Mouse (Mus musculus): ENCODE measurements around the gene Sipa1l2.

Sipa1l2 gene

GRCm38 (mm10) chr8:125510861-125511668 lies 58.5 kb downstream of the Sipa1l2 start:
- POLR2A ChIA-PET, result interaction anchor here in 2 of 4 experiments (0.6 to 1.3 kb wide), 12 partner anchors 8 to 743 kb away, joined by 3 to 5 read pairs (median 3); no protein-coding TSS in a partner anchor
- CTCF ChIA-PET, result interaction anchor here in 3 of 4 experiments (0.5 to 0.7 kb wide), 3 partner anchors 13 to 1174 kb away, joined by 3 to 6 read pairs (median 3); no protein-coding TSS in a partner anchor

GRCm38 (mm10) chr8:125509776-125510175 lies 59.8 kb downstream of the Sipa1l2 start:
- ChIA-PET POLR2A (interaction anchor here in 2 of 4 experiments (0.5 to 3.7 kb wide), 4 partner anchors 10 to 47 kb away, joined by 3 to 11 read pairs (median 3); no protein-coding TSS in a partner anchor), CTCF (interaction anchor here in 1 of 4 experiments (0.5 kb wide), 1 partner anchor 872 kb away, joined by 3 read pairs; no protein-coding TSS in a partner anchor)

GRCm38 (mm10) chr8:125509175-125509574 lies 60.4 kb downstream of the Sipa1l2 start:
- ChIA-PET POLR2A (interaction anchor here in 1 of 4 experiments (3.4 to 3.7 kb wide), 2 partner anchors 10 to 30 kb away, joined by 11 to 12 read pairs; no protein-coding TSS in a partner anchor), CTCF (no interaction called here)

- ChIA-PET CTCF (no interaction called here), POLR2A (interaction anchor here (0.7 to 3.7 kb wide), 8 partner anchors 9 to 319 kb away, joined by 3 to 12 read pairs (median 5); no protein-coding TSS in a partner anchor)
Observed at GRCm38 (mm10) chr8:125507291-125507690, 62.3 kb downstream of the Sipa1l2 start.

- POLR2A ChIA-PET, result no interaction called here
Observed at GRCm38 (mm10) chr8:125504605-125505257, 64.9 kb downstream of the Sipa1l2 start.

GRCm38 (mm10) chr8:125503808-125504207 lies 65.8 kb downstream of the Sipa1l2 start:
- ChIA-PET CTCF (no interaction called here), POLR2A (interaction anchor here in 2 of 4 experiments (1.0 to 1.3 kb wide), 2 partner anchors 8 to 24 kb away, joined by 3 read pairs; no protein-coding TSS in a partner anchor)

More at GRCm38 (mm10) chr8:125504605-125505257, 64.9 kb downstream of the Sipa1l2 start:
- CTCF ChIA-PET, result no interaction called here

GRCm38 (mm10) chr8:125502828-125503227 lies 66.8 kb downstream of the Sipa1l2 start:
- ChIA-PET CTCF (no interaction called here), POLR2A (interaction anchor here in 2 of 4 experiments (0.6 to 1.3 kb wide), 3 partner anchors 9 to 24 kb away, joined by 3 read pairs; no protein-coding TSS in a partner anchor)

GRCm38 (mm10) chr8:125500005-125500404 lies 69.6 kb downstream of the Sipa1l2 start:
- ChIA-PET CTCF (no interaction called here), POLR2A (interaction anchor here in 2 of 4 experiments (0.9 to 1.2 kb wide), 2 partner anchors 14 to 21 kb away, joined by 3 read pairs; no protein-coding TSS in a partner anchor)

GRCm38 (mm10) chr8:125498508-125498907 lies 71.1 kb downstream of the Sipa1l2 start:
- ChIA-PET CTCF (interaction anchor here in 3 of 4 experiments (0.5 to 0.9 kb wide), 4 partner anchors 43 to 800 kb away, joined by 3 to 10 read pairs (median 3); partner anchors contain the start of gene Slc35f3 (in 1 of the 3)), POLR2A (interaction anchor here in 2 of 4 experiments (0.7 to 2.9 kb wide), 9 partner anchors 9 to 170 kb away, joined by 3 to 13 read pairs (median 4); no protein-coding TSS in a partner anchor)

GRCm38 (mm10) chr8:125495545-125495944 lies 74.1 kb downstream of the Sipa1l2 start:
- CTCF ChIA-PET, result no interaction called here
- POLR2A ChIA-PET, result interaction anchor here in 2 of 4 experiments (1.3 to 3.8 kb wide), 6 partner anchors 10 to 16 kb away, joined by 4 to 10 read pairs (median 6); no protein-coding TSS in a partner anchor

- ChIA-PET CTCF (no interaction called here), POLR2A (interaction anchor here in 1 of 4 experiments (2.7 to 3.8 kb wide), 2 partner anchors 8 to 13 kb away, joined by 8 to 10 read pairs; no protein-coding TSS in a partner anchor)
Observed at GRCm38 (mm10) chr8:125493254-125493815, 76.3 kb downstream of the Sipa1l2 start.

- ChIA-PET POLR2A (interaction anchor here in 2 of 4 experiments (0.5 to 3.8 kb wide), 3 partner anchors 12 to 42 kb away, joined by 3 to 10 read pairs (median 5); no protein-coding TSS in a partner anchor), CTCF (no interaction called here)
Observed at GRCm38 (mm10) chr8:125492416-125492815, 77.2 kb downstream of the Sipa1l2 start.

- CTCF ChIA-PET, result interaction anchor here in 2 of 4 experiments (0.8 to 1.0 kb wide), 2 partner anchors 13 to 377 kb away, joined by 3 read pairs; no protein-coding TSS in a partner anchor
- POLR2A ChIA-PET, result interaction anchor here in 2 of 4 experiments (0.6 to 3.4 kb wide), 10 partner anchors 9 to 371 kb away, joined by 3 to 22 read pairs (median 3); partner anchors contain the start of gene Sipa1l2 (in 1 of the 2)
Observed at GRCm38 (mm10) chr8:125488747-125489146, 80.9 kb downstream of the Sipa1l2 start.

GRCm38 (mm10) chr8:125485715-125486114 lies 83.9 kb downstream of the Sipa1l2 start:
- CTCF ChIA-PET, result interaction anchor here in 1 of 4 experiments (0.7 kb wide), 1 partner anchor 247 kb away, joined by 3 read pairs; no protein-coding TSS in a partner anchor
- POLR2A ChIA-PET, result interaction anchor here in 2 of 4 experiments (0.8 to 2.7 kb wide), 17 partner anchors 9 to 164 kb away, joined by 3 to 12 read pairs (median 3); partner anchors contain the start of gene Sipa1l2 (in 1 of the 2)

GRCm38 (mm10) chr8:125484530-125485196 lies 84.9 kb downstream of the Sipa1l2 start:
- ChIA-PET CTCF (interaction anchor here in 1 of 4 experiments (1.1 kb wide), 1 partner anchor 235 kb away, joined by 3 read pairs; no protein-coding TSS in a partner anchor), POLR2A (interaction anchor here in 2 of 4 experiments (0.8 to 2.8 kb wide), 14 partner anchors 9 to 157 kb away, joined by 3 to 14 read pairs (median 5); partner anchors contain the start of gene Sipa1l2 (in 1 of the 2))

GRCm38 (mm10) chr8:125482491-125483096 lies 87.0 kb downstream of the Sipa1l2 start:
- ChIA-PET CTCF (no interaction called here), POLR2A (interaction anchor here in 3 of 4 experiments (0.9 to 4.3 kb wide), 15 partner anchors 10 to 218 kb away, joined by 3 to 17 read pairs (median 4); partner anchors contain the start of gene Sipa1l2 (in 1 of the 3))

- ChIA-PET POLR2A (interaction anchor here in 2 of 4 experiments (1.0 to 2.2 kb wide), 6 partner anchors 10 to 55 kb away, joined by 3 to 12 read pairs (median 4); no protein-coding TSS in a partner anchor), CTCF (interaction anchor here in 2 of 4 experiments (0.5 to 0.6 kb wide), 2 partner anchors 95 to 451 kb away, joined by 3 read pairs; no protein-coding TSS in a partner anchor)
Observed at GRCm38 (mm10) chr8:125474876-125475275, 94.7 kb downstream of the Sipa1l2 start.

Data from embryonic stem cell, embryonic (primary cell).